In the genomic region with DNA sequence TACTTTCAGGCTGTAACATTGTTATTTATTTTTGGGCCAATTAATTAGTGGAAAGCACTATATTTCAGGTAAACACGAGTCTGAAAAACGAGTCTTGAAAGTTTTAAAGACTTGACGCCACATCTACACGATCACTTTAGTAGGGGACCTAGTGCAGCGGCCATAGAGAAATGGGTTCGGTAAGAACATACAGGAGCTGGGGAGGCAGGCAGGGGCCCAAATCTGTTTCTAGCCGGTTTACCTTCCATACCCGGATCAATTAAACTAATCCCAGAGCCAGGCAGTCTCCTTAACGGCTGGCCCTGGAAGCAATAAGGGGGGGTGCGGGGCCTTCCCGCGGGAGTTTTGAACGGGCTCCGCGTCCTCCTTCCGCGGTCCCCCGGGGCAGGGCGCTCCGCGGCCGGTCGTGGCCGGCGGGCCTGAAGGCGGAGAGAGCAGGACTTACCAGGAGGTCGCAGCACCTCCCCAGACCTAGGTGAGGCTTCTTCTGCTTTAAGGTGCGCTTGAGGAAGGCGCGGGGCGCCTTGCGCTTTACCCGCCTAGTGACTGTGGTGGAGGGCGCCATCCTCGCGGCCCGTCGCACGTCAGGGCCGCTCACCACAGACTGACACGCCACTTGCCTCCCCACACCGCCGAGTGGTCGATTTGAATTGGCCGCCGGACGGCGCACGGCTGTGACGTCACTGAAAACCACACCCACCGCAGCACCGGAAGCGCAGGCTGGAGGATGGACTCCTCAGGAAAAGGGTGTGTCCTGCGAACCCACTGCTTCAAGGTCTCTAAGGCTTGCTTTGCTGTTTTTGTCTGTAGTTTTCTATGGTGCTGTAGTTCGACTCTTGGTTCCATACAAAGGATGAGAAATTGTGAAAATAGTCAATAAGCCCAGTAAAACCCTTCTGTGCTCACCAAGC, we compare ENCODE assay signal across 8 mouse cellular contexts. TPM values are rescaled to one million over a fixed set of nuclear protein-coding genes. Genes with fewer than 3 reads are reported as not detected.
DNase-seq lines count a peak whose midpoint lies in the region; ATAC-seq and TF ChIP-seq lines count a peak whose summit lies in the region.

A gene (minus strand): TSS at position 645 of the 911 bp plus-strand sequence.

- H3K4me1 ChIP-seq in erythroblast, embryonic 14.5 days (ENCODE audit: control insufficient read depth): peaks cover 23% of the 10 kb centered on the region
- peaks cover 8% of the 10 kb centered on the region for H3K4me1 ChIP-seq in heart, embryonic 12.5 days (replicated peaks)
- H3K4me1 ChIP-seq in kidney, postnatal 0 days (replicated peaks; ENCODE audit: insufficient read depth, low read length): 0 out of 2 replicates have a peak, but pooled peaks cover 6% of the 10 kb centered on the region
- peaks cover 3% of the 10 kb centered on the region for H3K4me1 ChIP-seq in liver, embryonic 11.5 days (replicated peaks; ENCODE audit: control insufficient read depth, insufficient read depth, low read length)
- 0 out of 2 replicates have a peak, but pooled peaks cover 4% of the 10 kb centered on the region for H3K4me1 ChIP-seq in stomach, embryonic 14.5 days (ENCODE audit: control insufficient read depth, insufficient read depth, low read length)

- WGBS in heart, embryonic 12.5 days: 1% methylated on average over 55 of the region's 55 CpGs
- WGBS in kidney, postnatal 0 days: 1% methylated on average over 50 of the region's 55 CpGs
- WGBS in liver, embryonic 11.5 days: under 1% methylated on average over 55 of the region's 55 CpGs
- WGBS in stomach, embryonic 14.5 days: 1% methylated on average over 55 of the region's 55 CpGs

- H3K27me3 ChIP-seq in C2C12 (ENCODE audit: control insufficient read depth, insufficient read depth, insufficient read length): no peaks in the 10 kb centered on the region
- H3K27me3 ChIP-seq in erythroblast, embryonic 14.5 days (ENCODE audit: control insufficient read depth): no peaks in the 10 kb centered on the region
- no peaks in the 10 kb centered on the region for H3K27me3 ChIP-seq in heart, embryonic 12.5 days (replicated peaks)
- H3K27me3 ChIP-seq in kidney, postnatal 0 days (ENCODE audit: insufficient read depth, low read length): no peaks in the 10 kb centered on the region
- H3K27me3 ChIP-seq in liver, embryonic 11.5 days (replicated peaks; ENCODE audit: control insufficient read depth, insufficient read depth, low read length): no peaks in the 10 kb centered on the region
- no peaks in the 10 kb centered on the region for H3K27me3 ChIP-seq in stomach, embryonic 14.5 days (ENCODE audit: control insufficient read depth, insufficient read depth, low read length)

- peak; percentile 97 for DNase-seq in brain, embryonic 14.5 days (ENCODE audit: low read depth)
- peak; percentile 93 for DNase-seq in kidney, postnatal 0 days (ENCODE audit: low spot score)
- DNase-seq in liver, embryonic 11.5 days (ENCODE audit: low spot score): peak; percentile 94
- DNase-seq in naive thymus-derived CD4-positive, alpha-beta T cell, adult 2 months (ENCODE audit: low read depth): peak; percentile 94

- TF ChIP-seq CTCF in C2C12 (IDR thresholded peaks at IDR 0.05; ENCODE audit: control insufficient read depth, insufficient read depth, insufficient read length): no peak
- no peak for TF ChIP-seq CTCF in brain, embryonic 14.5 days (IDR thresholded peaks at IDR 0.05; ENCODE audit: borderline replicate concordance, extremely low read depth, insufficient read depth, insufficient read length)
- TF ChIP-seq CTCF in kidney, postnatal 0 days (IDR thresholded peaks at IDR 0.05; ENCODE audit: low read depth): peak; percentile 31; the same call in 1 of the 2 replicates

- peaks cover 46% of the 10 kb centered on the region for H3K79me2 ChIP-seq in C2C12 (ENCODE audit: control insufficient read depth, insufficient read depth)

- peaks cover 29% of the 10 kb centered on the region for H3K36me3 ChIP-seq in C2C12 (ENCODE audit: control insufficient read depth, insufficient read depth)
- peaks cover 19% of the 10 kb centered on the region for H3K36me3 ChIP-seq in erythroblast, embryonic 14.5 days (ENCODE audit: control insufficient read depth)
- no peaks in the 10 kb centered on the region for H3K36me3 ChIP-seq in heart, embryonic 12.5 days
- H3K36me3 ChIP-seq in kidney, postnatal 0 days (ENCODE audit: insufficient read depth, low read length): no peaks in the 10 kb centered on the region
- peaks cover 3% of the 10 kb centered on the region; the same call in 1 of the 2 replicates for H3K36me3 ChIP-seq in liver, embryonic 11.5 days (ENCODE audit: control insufficient read depth, insufficient read depth, low read length)
- no peaks in the 10 kb centered on the region for H3K36me3 ChIP-seq in stomach, embryonic 14.5 days (ENCODE audit: control insufficient read depth, insufficient read depth, low read length)

- H3K27ac ChIP-seq in heart, embryonic 12.5 days (ENCODE audit: poor library complexity, severe bottlenecking): no peak within 1 kb of the TSS; the same call in 1 of the 2 replicates
- no peak within 1 kb of the TSS for H3K27ac ChIP-seq in kidney, postnatal 0 days
- no peak within 1 kb of the TSS for H3K27ac ChIP-seq in liver, embryonic 11.5 days (ENCODE audit: low read depth, low read length)
- no peak within 1 kb of the TSS for H3K27ac ChIP-seq in stomach, embryonic 14.5 days (ENCODE audit: low read length)

- no peaks in the 10 kb centered on the region for H3K9me3 ChIP-seq in erythroblast, embryonic 14.5 days (ENCODE audit: control insufficient read depth, low read length)
- H3K9me3 ChIP-seq in heart, embryonic 12.5 days (replicated peaks): no peaks in the 10 kb centered on the region
- no peaks in the 10 kb centered on the region for H3K9me3 ChIP-seq in kidney, postnatal 0 days (replicated peaks; ENCODE audit: low read length)
- H3K9me3 ChIP-seq in liver, embryonic 11.5 days (ENCODE audit: control insufficient read depth, low read length): no peaks in the 10 kb centered on the region
- no peaks in the 10 kb centered on the region for H3K9me3 ChIP-seq in stomach, embryonic 14.5 days (ENCODE audit: control insufficient read depth, low read depth, low read length)

- peaks cover 36% of the 10 kb centered on the region for H3K79me3 ChIP-seq in C2C12 (ENCODE audit: low read depth)

- H3K9ac ChIP-seq in heart, embryonic 12.5 days: peak within 1 kb of the TSS; percentile 93
- peak within 1 kb of the TSS; percentile 64 for H3K9ac ChIP-seq in kidney, postnatal 0 days (ENCODE audit: low read depth, low read length)
- H3K9ac ChIP-seq in liver, embryonic 11.5 days (ENCODE audit: low read depth, low read length): peak within 1 kb of the TSS; percentile 73
- H3K9ac ChIP-seq in stomach, embryonic 14.5 days (replicated peaks; ENCODE audit: low read depth, low read length): peak within 1 kb of the TSS; percentile 72

- H3ac ChIP-seq in C2C12 (ENCODE audit: control insufficient read depth, insufficient read length, low read depth): peak within 1 kb of the TSS; percentile 58

- ATAC-seq in heart, embryonic 12.5 days (ENCODE audit: insufficient number of reproducible peaks, low FRiP score): peak; percentile 100
- ATAC-seq in kidney, postnatal 0 days (replicated peaks; ENCODE audit: low FRiP score, low read depth): peak; percentile 100
- ATAC-seq in liver, embryonic 11.5 days (replicated peaks; ENCODE audit: low FRiP score): peak; percentile 99
- ATAC-seq in stomach, embryonic 14.5 days (ENCODE audit: insufficient number of reproducible peaks, insufficient read depth, low FRiP score, low read depth): peak; percentile 100

- TF ChIP-seq POLR2A in brain, embryonic 14.5 days (IDR thresholded peaks at IDR 0.05; ENCODE audit: borderline replicate concordance, extremely low read depth, insufficient read depth, insufficient read length, poor library complexity, severe bottlenecking): peak; percentile 27; the same call in 1 of the 2 replicates

- peak within 1 kb of the TSS; percentile 80 for H3K4me3 ChIP-seq in C2C12 (ENCODE audit: insufficient read depth, poor library complexity, severe bottlenecking)
- H3K4me3 ChIP-seq in erythroblast, embryonic 14.5 days (replicated peaks): peak within 1 kb of the TSS; percentile 90
- peak within 1 kb of the TSS; percentile 91 for H3K4me3 ChIP-seq in heart, embryonic 12.5 days
- H3K4me3 ChIP-seq in kidney, postnatal 0 days (replicated peaks; ENCODE audit: low read depth, low read length): peak within 1 kb of the TSS; percentile 64
- H3K4me3 ChIP-seq in liver, embryonic 11.5 days (ENCODE audit: low read depth, low read length): peak within 1 kb of the TSS; percentile 68
- H3K4me3 ChIP-seq in stomach, embryonic 14.5 days (ENCODE audit: low read depth, low read length): peak within 1 kb of the TSS; percentile 88

- H3K4me2 ChIP-seq in heart, embryonic 12.5 days: peak within 1 kb of the TSS; percentile 93
- peak within 1 kb of the TSS; percentile 70 for H3K4me2 ChIP-seq in kidney, postnatal 0 days (ENCODE audit: low read length)
- H3K4me2 ChIP-seq in liver, embryonic 11.5 days: peak within 1 kb of the TSS; percentile 78
- peak within 1 kb of the TSS; percentile 63 for H3K4me2 ChIP-seq in stomach, embryonic 14.5 days (replicated peaks; ENCODE audit: low read depth, low read length)

TF ChIP-seq in C2C12, 6 proteins besides CTCF, POLR2A, EP300 and RAD21:
- TF ChIP-seq MAX (IDR thresholded peaks at IDR 0.05): peak; percentile 90
- TF ChIP-seq USF1 (IDR thresholded peaks at IDR 0.05; ENCODE audit: low read depth): no peak

RNA-seq across cellular contexts. Expression of the gene that starts here (rescaled TPM):
- 23.4 TPM for polyA plus RNA-seq in C2C12 (2012; fragmentation: generic; extraction: Trizol)
- 9.4 and 13.9 TPM in 2 replicates for polyA plus RNA-seq in brain, embryonic 14.5 days (2012; rRNA removed)
- 7.4 and 9.2 TPM in 2 replicates for polyA plus RNA-seq in erythroblast, embryonic 14.5 days (2012)
- 42.8 and 44.5 TPM in 2 replicates for polyA plus RNA-seq in heart, embryonic 12.5 days (2016; fragmentation: Nextera tagmentation; extraction: Ambion mirVana)
- 31.9 and 36.0 TPM in 2 replicates for polyA plus RNA-seq in kidney, postnatal 0 days (2015; fragmentation: Nextera tagmentation; extraction: Ambion mirVana)
- polyA plus RNA-seq in liver, embryonic 11.5 days (2014; fragmentation: Nextera tagmentation; extraction: Ambion mirVana): 65.8 and 67.6 TPM in 2 replicates
- 42.5 and 47.4 TPM in 2 replicates for polyA plus RNA-seq in stomach, embryonic 14.5 days (2014; fragmentation: Nextera tagmentation; extraction: Ambion mirVana)
